Mouse (Mus musculus) neural tube, embryonic 14.5 days (tissue): ENCODE measurements around the gene Dok4. TPM values are rescaled to one million over a fixed set of nuclear protein-coding genes. Genes with fewer than 3 reads are reported as not detected.
"Not testable (repeated sequence)": the region's sequence is repeated elsewhere in the genome, so short reads cannot be mapped to it uniquely, and the experiment has no call there.

Experiments
- ATAC-seq: fragments of 200-750 bp; cut with Nextera tagmentation; 2 replicates; pipeline ENCODE4 v1.8.0; 2017; ENCODE audit warnings: low read depth, mild to moderate bottlenecking, moderate TSS enrichment, moderate library complexity
- H3K27ac ChIP-seq: fragments of 300-500 bp; sonication (generic); 2 replicates; pipeline ENCODE4 v1.5.1; 2014; ENCODE audit warnings: low read depth, mild to moderate bottlenecking, control low read depth, low read length, moderate library complexity, mixed read lengths
- H3K27me3 ChIP-seq: fragments of 300-500 bp; sonication (generic); 2 replicates; pipeline ENCODE4 v1.6.1; 2014; ENCODE audit warnings: low read length; ENCODE audit not compliant: control insufficient read depth, insufficient read depth
- H3K36me3 ChIP-seq: fragments of 300-500 bp; sonication (generic); 2 replicates; pipeline ENCODE4 v1.6.1; 2014; ENCODE audit warnings: low read length, mixed read lengths; ENCODE audit not compliant: control insufficient read depth, insufficient read depth
- H3K4me1 ChIP-seq: fragments of 300-500 bp; sonication (generic); 2 replicates; pipeline ENCODE4 v1.6.1; 2014; ENCODE audit warnings: low read length; ENCODE audit not compliant: control insufficient read depth, insufficient read depth
- H3K4me2 ChIP-seq: fragments of 300-500 bp; sonication (generic); 2 replicates; pipeline ENCODE4 v1.6.1; 2014; ENCODE audit warnings: mild to moderate bottlenecking, low read depth, low read length, control low read depth
- H3K4me3 ChIP-seq: fragments of 300-500 bp; sonication (generic); 2 replicates; pipeline ENCODE4 v1.5.1; 2014; ENCODE audit warnings: low read depth, low read length, control low read depth, mixed read lengths
- H3K9ac ChIP-seq: fragments of 300-500 bp; sonication (generic); replicated peaks from 2 replicates; pipeline ENCODE4 v1.6.1; 2014; ENCODE audit warnings: low read depth, mild to moderate bottlenecking, control low read depth, low read length, mixed read lengths
- H3K9me3 ChIP-seq: fragments of 300-500 bp; sonication (generic); 2 replicates; pipeline ENCODE4 v1.6.1; 2016; ENCODE audit warnings: low read length; ENCODE audit not compliant: control insufficient read depth
- WGBS: fragments of 180-500 bp; shearing (Covaris S2); extraction: QIAGEN DNeasy Blood & Tissue Kit; methylation state at CpG from one replicate; pipeline ENCODE4 v1.1.7; 2014; 5-methylcytosine and 5-hydroxymethylcytosine counted together
- polyA plus RNA-seq: library from polyadenylated mRNA; unstranded; fragments of >200 nt; fragmentation: Nextera tagmentation; extraction: Ambion mirVana; gene quantifications from 2 replicates; pipeline ENCODE4 v1.2.1, GENCODE M21; 2014

Gene Dok4
- polyA plus RNA-seq, 1 experiment from 2014 or later = 66.6 TPM

- H3K27ac ChIP-seq = peak overlapping the region; percentile 94
- peak overlapping the region; percentile 90 for H3K9ac ChIP-seq
- no peaks in the 10 kb centered on the region for H3K27me3 ChIP-seq
- peak overlapping the region; percentile 49 for H3K4me2 ChIP-seq
- H3K4me1 ChIP-seq = peaks cover 9% of the 10 kb centered on the region
- H3K9me3 ChIP-seq = no peaks in the 10 kb centered on the region
- ATAC-seq = peak; percentile 64
- no peaks in the 10 kb centered on the region; the same call in 1 of the 2 replicates for H3K36me3 ChIP-seq
- whole genome bisulfite sequencing = 0% methylated on average over 24 of the region's 24 CpGs
- peak overlapping the region; percentile 93 for H3K4me3 ChIP-seq
Observed at GRCm38 (mm10) chr8:94838600-94838999, 37.5 kb downstream of the Dok4 start.

GRCm38 (mm10) chr8:94837662-94838574 lies 38.2 kb downstream of the Dok4 start, which contains the start of the genes Coq9 and Ciapin1:
Gene Coq9 (plus strand): TSS chr8:94838321.
Gene Ciapin1 (minus strand): TSS chr8:94838358.
- H3K9ac ChIP-seq = peak within 1 kb of the TSS; percentile 90
- peak within 1 kb of the TSS; percentile 79 for H3K4me2 ChIP-seq
- no peaks in the 10 kb centered on the region for H3K27me3 ChIP-seq
- H3K9me3 ChIP-seq = no peaks in the 10 kb centered on the region
- ATAC-seq = peak; percentile 98
- peaks cover 9% of the 10 kb centered on the region for H3K4me1 ChIP-seq
- H3K36me3 ChIP-seq = no peaks in the 10 kb centered on the region
- peak within 1 kb of the TSS; percentile 93 for H3K4me3 ChIP-seq
- WGBS = under 1% methylated on average over 81 of the region's 82 CpGs
- peak within 1 kb of the TSS; percentile 94 for H3K27ac ChIP-seq

- no peaks in the 10 kb centered on the region for H3K9me3 ChIP-seq
- H3K4me2 ChIP-seq = peak overlapping the region; percentile 79
- no peak overlapping the region; the same call in 1 of the 2 replicates for H3K4me3 ChIP-seq
- WGBS = 77% methylated on average over 11 of the region's 11 CpGs
- no peaks in the 10 kb centered on the region for H3K27me3 ChIP-seq
- no peak overlapping the region for H3K27ac ChIP-seq
- ATAC-seq = no peak
- no peaks in the 10 kb centered on the region; the same call in 1 of the 2 replicates for H3K36me3 ChIP-seq
- H3K4me1 ChIP-seq = peaks cover 9% of the 10 kb centered on the region
- H3K9ac ChIP-seq = peak overlapping the region; percentile 90; the same call in 1 of the 2 replicates
Observed at GRCm38 (mm10) chr8:94836456-94837240, 39.5 kb downstream of the Dok4 start.

- not testable (repeated sequence) for H3K9me3 ChIP-seq, H3K4me2 ChIP-seq, H3K4me3 ChIP-seq, H3K4me1 ChIP-seq, H3K27me3 ChIP-seq, H3K27ac ChIP-seq, H3K36me3 ChIP-seq, H3K9ac ChIP-seq, ATAC-seq
- WGBS = 96% methylated on average over 13 of the region's 13 CpGs
Observed at GRCm38 (mm10) chr8:94835751-94836150, 40.4 kb downstream of the Dok4 start.

- not testable (repeated sequence) for H3K9ac ChIP-seq, ATAC-seq, H3K27me3 ChIP-seq, H3K9me3 ChIP-seq, H3K36me3 ChIP-seq, H3K4me2 ChIP-seq, H3K27ac ChIP-seq, H3K4me1 ChIP-seq, H3K4me3 ChIP-seq
- 86% methylated on average over 7 of the region's 7 CpGs for WGBS
Observed at GRCm38 (mm10) chr8:94833901-94834405, 42.2 kb downstream of the Dok4 start.

GRCm38 (mm10) chr8:94828284-94828683 lies 47.8 kb downstream of the Dok4 start:
- WGBS = 90% methylated on average over 6 of the region's 6 CpGs
- no peaks in the 10 kb centered on the region for H3K4me1 ChIP-seq
- H3K36me3 ChIP-seq = peaks cover 23% of the 10 kb centered on the region
- H3K27ac ChIP-seq = no peak overlapping the region
- no peaks in the 10 kb centered on the region for H3K9me3 ChIP-seq
- no peak for ATAC-seq
- no peak overlapping the region for H3K4me3 ChIP-seq
- H3K9ac ChIP-seq = no peak overlapping the region
- no peak overlapping the region for H3K4me2 ChIP-seq
- no peaks in the 10 kb centered on the region for H3K27me3 ChIP-seq

GRCm38 (mm10) chr8:94826210-94826609 lies 49.9 kb downstream of the Dok4 start:
- peaks cover 30% of the 10 kb centered on the region for H3K36me3 ChIP-seq
- ATAC-seq = no peak
- no peak overlapping the region for H3K4me2 ChIP-seq
- no peaks in the 10 kb centered on the region for H3K9me3 ChIP-seq
- H3K27me3 ChIP-seq = no peaks in the 10 kb centered on the region
- H3K27ac ChIP-seq = no peak overlapping the region
- WGBS = 99% methylated on average over 5 of the region's 5 CpGs
- H3K4me3 ChIP-seq = no peak overlapping the region
- H3K9ac ChIP-seq = no peak overlapping the region
- H3K4me1 ChIP-seq = no peaks in the 10 kb centered on the region

GRCm38 (mm10) chr8:94825170-94825569 lies 51.0 kb downstream of the Dok4 start:
- no peak overlapping the region for H3K27ac ChIP-seq
- H3K9me3 ChIP-seq = no peaks in the 10 kb centered on the region
- no peak overlapping the region for H3K4me2 ChIP-seq
- H3K9ac ChIP-seq = no peak overlapping the region
- peaks cover 30% of the 10 kb centered on the region for H3K36me3 ChIP-seq
- 90% methylated on average over 6 of the region's 6 CpGs for WGBS
- no peaks in the 10 kb centered on the region for H3K27me3 ChIP-seq
- H3K4me3 ChIP-seq = no peak overlapping the region
- no peak for ATAC-seq
- H3K4me1 ChIP-seq = no peaks in the 10 kb centered on the region
